Mouse (Mus musculus) forebrain, embryonic 11.5 days (tissue): ENCODE results near the gene Gm7544. TPM values are rescaled to one million over a fixed set of nuclear protein-coding genes. Genes with fewer than 3 reads are reported as not detected.
"Not testable (repeated sequence)": the region's sequence is repeated elsewhere in the genome, so short reads cannot be mapped to it uniquely, and the experiment has no call there.

Experiments used
- ATAC-seq: fragments of 200-750 bp; cut with Nextera tagmentation; replicated peaks from 2 replicates; pipeline ENCODE4 v1.8.0; 2017; ENCODE audit warnings: moderate TSS enrichment; ENCODE audit not compliant: low FRiP score
- DNase-seq: peaks from one replicate; pipeline ENCODE4 v3.0.0-alpha.2; 2017; ENCODE audit warnings: low spot score
- H3K27ac ChIP-seq: fragments of 300-500 bp; sonication (generic); 2 replicates; pipeline ENCODE4 v1.5.1; 2014; ENCODE audit warnings: low read depth, low read length
- H3K27me3 ChIP-seq: fragments of 300-500 bp; sonication (generic); 2 replicates; pipeline ENCODE4 v1.6.1; 2014; ENCODE audit warnings: mild to moderate bottlenecking, low read length, mixed read lengths; ENCODE audit not compliant: control insufficient read depth, insufficient read depth
- H3K36me3 ChIP-seq: fragments of 300-500 bp; sonication (generic); 2 replicates; pipeline ENCODE4 v1.6.1; 2014; ENCODE audit warnings: mild to moderate bottlenecking, low read length, moderate library complexity, mixed read lengths; ENCODE audit not compliant: control insufficient read depth, insufficient read depth
- H3K4me1 ChIP-seq: fragments of 300-500 bp; sonication (generic); replicated peaks from 2 replicates; pipeline ENCODE4 v1.6.1; 2014; ENCODE audit warnings: low read length, mixed read lengths; ENCODE audit not compliant: control insufficient read depth, insufficient read depth
- H3K4me2 ChIP-seq: fragments of 300-500 bp; sonication (generic); 2 replicates; pipeline ENCODE4 v1.6.1; 2014; ENCODE audit warnings: low read depth, mild to moderate bottlenecking, low read length, moderate library complexity, mixed read lengths; ENCODE audit not compliant: severe bottlenecking
- H3K4me3 ChIP-seq: fragments of 300-500 bp; sonication (generic); 2 replicates; pipeline ENCODE4 v1.5.1; 2014; ENCODE audit warnings: low read depth, low read length
- H3K9ac ChIP-seq: fragments of 300-500 bp; sonication (generic); 2 replicates; pipeline ENCODE4 v1.6.1; 2014; ENCODE audit warnings: low read length
- H3K9me3 ChIP-seq: fragments of 300-500 bp; sonication (generic); 2 replicates; pipeline ENCODE4 v1.6.1; 2016; ENCODE audit warnings: low read length, mixed read lengths; ENCODE audit not compliant: control insufficient read depth
- WGBS: fragments of 180-500 bp; shearing (Covaris S2); extraction: QIAGEN DNeasy Blood & Tissue Kit; methylation state at CpG from one replicate; pipeline ENCODE4 v1.1.7; 2014; 5-methylcytosine and 5-hydroxymethylcytosine counted together
- polyA plus RNA-seq: library from polyadenylated mRNA; unstranded; fragments of >200 nt; fragmentation: Nextera tagmentation; extraction: Ambion mirVana; gene quantifications from 2 replicates; pipeline ENCODE4 v1.2.1, GENCODE M21; 2014

The Gm7544 gene
- polyA plus RNA-seq, 1 experiment from 2014 or later = not detected

DNA sequence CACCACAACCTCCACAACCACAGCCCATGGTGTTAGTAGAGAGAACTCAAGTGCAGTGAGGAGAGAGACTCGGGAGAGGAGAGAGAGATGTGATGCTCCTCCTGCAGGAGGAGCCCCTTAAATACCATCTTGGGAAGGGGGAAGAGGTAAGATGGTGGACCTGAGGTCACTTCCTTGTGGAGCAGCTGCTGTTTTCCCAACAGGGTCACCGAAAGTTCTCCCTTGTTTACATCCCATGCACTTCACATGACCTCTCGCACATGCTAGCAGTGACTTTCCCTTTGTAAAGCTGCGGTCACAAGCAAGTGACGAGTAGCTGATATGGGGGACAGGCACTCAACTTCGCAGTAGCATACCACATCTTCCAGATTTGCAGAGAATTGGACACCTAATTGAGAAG, 12.5 kb downstream of the Gm7544 start, which contains the start of gene A030003K21Rik:
A030003K21Rik (minus strand) TSS at position 94 of the 400 bp plus-strand sequence.
- H3K27ac ChIP-seq, H3K27me3 ChIP-seq, ATAC-seq, H3K4me2 ChIP-seq, H3K4me3 ChIP-seq, H3K9me3 ChIP-seq, H3K4me1 ChIP-seq, H3K36me3 ChIP-seq, H3K9ac ChIP-seq, DNase-seq: not testable (repeated sequence)
- no CpG with 5 or more reads among the region's 6 CpGs for WGBS

DNA sequence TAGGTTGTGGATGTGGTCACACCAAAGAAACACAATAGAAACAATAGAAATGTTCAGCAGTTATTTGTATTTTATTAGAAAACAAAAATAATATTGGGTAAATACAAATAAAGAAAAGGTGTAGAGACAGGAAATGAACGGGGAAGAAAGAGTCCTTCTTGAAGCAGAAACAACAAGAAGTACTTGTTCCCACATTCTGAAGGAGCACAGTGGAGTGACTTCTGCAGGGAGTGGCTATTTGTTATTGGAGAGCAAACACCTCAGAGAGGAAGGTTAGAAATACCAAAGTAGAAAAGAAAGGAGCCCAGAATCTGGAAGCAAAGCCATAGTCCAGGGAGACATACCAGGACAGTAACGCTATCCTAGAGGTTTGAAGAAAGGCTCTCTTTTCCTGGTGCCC, 13.3 kb downstream of the Gm7544 start:
- not testable (repeated sequence) for H3K9ac ChIP-seq, H3K27me3 ChIP-seq, H3K27ac ChIP-seq, H3K4me3 ChIP-seq, H3K36me3 ChIP-seq, H3K4me1 ChIP-seq, DNase-seq, ATAC-seq, H3K9me3 ChIP-seq, H3K4me2 ChIP-seq
- 97% methylated on average over 2 of the region's 2 CpGs for whole genome bisulfite sequencing

DNA sequence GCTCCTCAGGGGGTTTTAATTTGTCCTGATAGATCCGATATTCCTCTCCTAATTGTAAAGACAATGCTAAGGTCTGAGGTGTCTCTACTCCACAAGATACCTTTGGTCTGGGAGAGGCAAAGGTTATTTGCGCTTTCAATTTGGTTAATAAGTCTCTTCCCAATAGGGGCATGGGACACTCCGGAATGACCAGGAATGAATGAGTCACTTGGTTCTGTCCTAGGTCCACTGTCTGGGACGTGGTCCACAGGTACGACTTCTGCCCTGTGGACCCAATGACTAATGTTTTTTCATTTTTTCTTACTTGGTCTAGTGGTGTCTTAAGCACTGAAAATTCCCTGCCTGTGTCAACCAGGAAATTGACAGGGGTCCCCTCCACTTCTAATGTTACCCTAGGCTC, 17.1 kb downstream of the Gm7544 start:
- 95% methylated on average over 5 of the region's 5 CpGs for WGBS
- DNase-seq (no peak), ATAC-seq (no peak)
- no peaks in the 10 kb centered on the region for H3K36me3 ChIP-seq
- H3K4me1 ChIP-seq = no peaks in the 10 kb centered on the region
- H3K9ac ChIP-seq = no peak overlapping the region
- no peaks in the 10 kb centered on the region for H3K9me3 ChIP-seq
- no peaks in the 10 kb centered on the region for H3K27me3 ChIP-seq
- no peak overlapping the region for H3K4me2 ChIP-seq
- no peak overlapping the region for H3K4me3 ChIP-seq
- H3K27ac ChIP-seq = no peak overlapping the region

DNA sequence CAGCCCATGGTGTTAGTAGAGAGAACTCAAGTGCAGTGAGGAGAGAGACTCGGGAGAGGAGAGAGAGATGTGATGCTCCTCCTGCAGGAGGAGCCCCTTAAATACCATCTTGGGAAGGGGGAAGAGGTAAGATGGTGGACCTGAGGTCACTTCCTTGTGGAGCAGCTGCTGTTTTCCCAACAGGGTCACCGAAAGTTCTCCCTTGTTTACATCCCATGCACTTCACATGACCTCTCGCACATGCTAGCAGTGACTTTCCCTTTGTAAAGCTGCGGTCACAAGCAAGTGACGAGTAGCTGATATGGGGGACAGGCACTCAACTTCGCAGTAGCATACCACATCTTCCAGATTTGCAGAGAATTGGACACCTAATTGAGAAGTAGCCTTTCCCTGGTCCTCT, 24.5 kb downstream of the Gm7544 start, which contains the start of gene Gm6217:
Gm6217 (minus strand) TSS at position 74 of the 400 bp plus-strand sequence.
- not testable (repeated sequence) for H3K9me3 ChIP-seq, H3K4me2 ChIP-seq, H3K36me3 ChIP-seq, H3K9ac ChIP-seq, H3K27ac ChIP-seq, DNase-seq, H3K27me3 ChIP-seq, ATAC-seq, H3K4me1 ChIP-seq, H3K4me3 ChIP-seq
- no CpG with 5 or more reads among the region's 6 CpGs for WGBS

DNA sequence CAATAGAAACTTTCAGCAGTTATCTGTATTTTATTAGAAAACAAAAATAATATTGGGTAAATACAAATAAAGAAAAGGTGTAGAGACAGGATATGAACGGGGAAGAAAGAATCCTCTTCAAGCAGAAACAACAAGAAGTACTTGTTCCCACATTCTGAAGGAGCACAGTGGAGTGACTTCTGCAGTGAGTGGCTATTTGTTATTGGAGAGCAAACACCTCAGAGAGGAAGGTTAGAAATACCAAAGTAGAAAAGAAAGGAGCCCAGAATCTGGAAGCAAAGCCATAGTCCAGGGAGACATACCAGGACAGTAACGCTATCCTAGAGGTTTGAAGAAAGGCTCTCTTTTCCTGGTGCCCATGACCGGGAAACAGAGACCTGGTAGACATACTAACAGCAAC, 25.3 kb downstream of the Gm7544 start:
- not testable (repeated sequence) for DNase-seq, H3K4me1 ChIP-seq, H3K4me3 ChIP-seq, H3K36me3 ChIP-seq, H3K9ac ChIP-seq, H3K27ac ChIP-seq, H3K4me2 ChIP-seq, H3K27me3 ChIP-seq, H3K9me3 ChIP-seq, ATAC-seq
- WGBS = 88% methylated on average over 1 of the region's 3 CpGs

DNA sequence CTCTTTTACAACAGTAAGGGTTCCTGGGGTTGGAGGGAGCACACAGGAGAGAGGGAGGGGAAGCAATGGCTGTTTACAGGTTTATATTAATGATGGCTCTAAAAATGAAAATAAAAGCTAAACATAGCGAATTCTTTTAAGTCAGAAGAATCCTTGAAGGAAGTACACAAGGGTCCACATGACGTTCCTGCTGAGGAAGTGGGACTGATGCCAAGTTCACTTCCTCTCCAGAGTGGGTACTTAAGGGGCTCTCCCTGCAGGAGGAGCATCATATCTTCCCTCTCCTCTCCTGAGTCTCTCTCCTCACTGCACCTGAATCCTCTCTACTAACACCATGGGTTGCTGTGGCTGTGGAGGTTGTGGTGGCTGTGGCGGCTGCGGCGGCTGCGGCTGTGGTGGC, 31.2 kb downstream of the Gm7544 start, which contains the start of gene A030014E15Rik:
A030014E15Rik (plus strand) TSS at position 268 of the 400 bp plus-strand sequence.
- H3K4me2 ChIP-seq = no peak within 1 kb of the TSS
- no peak within 1 kb of the TSS for H3K4me3 ChIP-seq
- 92% methylated on average over 6 of the region's 6 CpGs for WGBS
- ATAC-seq (no peak), DNase-seq (no peak)
- H3K36me3 ChIP-seq = no peaks in the 10 kb centered on the region
- no peaks in the 10 kb centered on the region for H3K9me3 ChIP-seq
- H3K27ac ChIP-seq = no peak within 1 kb of the TSS
- H3K27me3 ChIP-seq = no peaks in the 10 kb centered on the region
- no peaks in the 10 kb centered on the region for H3K4me1 ChIP-seq
- H3K9ac ChIP-seq = no peak within 1 kb of the TSS

DNA sequence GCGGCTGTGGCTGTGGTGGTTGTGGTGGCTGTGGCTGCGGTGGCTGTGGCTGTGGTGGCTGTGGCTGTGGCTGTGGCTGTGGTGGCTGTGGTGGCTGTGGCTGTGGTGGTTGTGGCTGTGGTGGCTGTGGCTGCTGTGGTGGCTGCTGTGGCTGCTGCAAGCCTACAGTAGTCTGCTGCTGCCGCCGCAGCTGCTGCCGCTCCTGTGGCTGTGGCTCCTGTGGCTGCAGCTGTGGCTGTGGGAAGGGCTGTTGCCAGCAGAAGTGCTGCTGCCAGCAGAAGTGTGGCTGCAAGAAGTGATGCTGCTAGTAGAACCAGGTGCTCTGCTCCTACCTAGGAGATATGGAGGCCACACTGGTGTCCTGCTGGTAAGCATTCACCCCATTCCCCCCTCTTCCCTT, 42.4 kb downstream of the Gm7544 start:
- not testable (repeated sequence) for H3K36me3 ChIP-seq, H3K27ac ChIP-seq, H3K9ac ChIP-seq, H3K4me2 ChIP-seq, H3K4me1 ChIP-seq, H3K9me3 ChIP-seq, H3K4me3 ChIP-seq, ATAC-seq, DNase-seq, H3K27me3 ChIP-seq
- WGBS = 95% methylated on average over 5 of the region's 5 CpGs

DNA sequence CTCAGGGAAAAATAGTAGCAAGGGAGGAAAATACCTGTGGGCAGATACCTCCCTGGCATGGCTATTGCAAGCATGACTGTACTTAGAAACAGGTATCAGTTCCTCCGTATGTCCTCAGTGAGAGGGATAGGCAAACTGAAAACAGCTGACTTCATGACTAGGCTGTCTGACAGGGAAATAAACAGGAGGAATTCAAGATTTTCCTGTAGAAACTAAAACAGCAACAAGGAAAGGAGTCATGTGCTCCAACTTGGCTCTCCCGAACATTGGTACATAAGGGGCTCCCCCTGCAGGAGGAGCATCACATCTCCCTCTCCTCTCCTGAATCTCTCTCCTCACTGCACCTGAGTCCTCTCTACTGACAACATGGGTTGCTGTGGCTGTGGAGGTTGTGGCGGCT, 42.8 kb downstream of the Gm7544 start, which contains the start of gene A030005L19Rik:
A030005L19Rik (plus strand) TSS at position 301 of the 400 bp plus-strand sequence.
- DNase-seq (no peak), ATAC-seq (no peak)
- Histone ChIP-seq H3K9ac (no peak within 1 kb of the TSS), H3K36me3 (no peaks in the 10 kb centered on the region), H3K4me3 (no peak within 1 kb of the TSS), H3K4me2 (no peak within 1 kb of the TSS), H3K4me1 (no peaks in the 10 kb centered on the region), H3K9me3 (no peaks in the 10 kb centered on the region), H3K27me3 (no peaks in the 10 kb centered on the region), H3K27ac (no peak within 1 kb of the TSS)
- 87% methylated on average over 3 of the region's 3 CpGs for WGBS

DNA sequence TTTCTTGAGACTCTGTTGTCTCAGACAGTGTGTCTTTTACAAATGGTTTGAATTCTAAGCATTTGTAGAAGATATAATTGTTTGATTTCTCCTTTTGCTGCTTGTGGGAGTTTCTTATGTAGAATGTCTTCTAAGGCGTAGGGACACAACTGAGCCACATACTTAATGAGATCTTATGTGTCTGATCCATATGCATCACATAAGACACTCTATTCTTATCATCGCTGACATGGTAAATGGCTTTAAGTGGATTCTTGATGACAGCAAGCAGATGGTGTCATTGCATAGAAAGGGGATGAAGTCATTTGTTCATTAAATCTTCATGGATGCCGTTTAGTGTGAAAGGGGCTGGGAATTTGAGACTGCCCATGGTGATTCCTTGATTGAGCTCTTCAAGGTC, 49.9 kb downstream of the Gm7544 start:
- no peak for DNase-seq
- 75% methylated on average over 3 of the region's 3 CpGs for WGBS
- H3K4me3 ChIP-seq = no peak overlapping the region
- no peaks in the 10 kb centered on the region for H3K4me1 ChIP-seq
- no peaks in the 10 kb centered on the region for H3K9me3 ChIP-seq
- no peak overlapping the region for H3K9ac ChIP-seq
- no peak overlapping the region for H3K27ac ChIP-seq
- H3K4me2 ChIP-seq = no peak overlapping the region
- no peak for ATAC-seq
- no peaks in the 10 kb centered on the region for H3K36me3 ChIP-seq
- H3K27me3 ChIP-seq = no peaks in the 10 kb centered on the region
